Mouse (Mus musculus) mature B cell (primary cell): ENCODE data around the gene Pfdn5.

Experiments
- in situ Hi-C: fragments of 300-500 bp; cut with MboI; formaldehyde crosslinking; loops from 2 replicates; pipeline ENCODE4 v1.14.3; 2019

Pfdn5 gene

DNA sequence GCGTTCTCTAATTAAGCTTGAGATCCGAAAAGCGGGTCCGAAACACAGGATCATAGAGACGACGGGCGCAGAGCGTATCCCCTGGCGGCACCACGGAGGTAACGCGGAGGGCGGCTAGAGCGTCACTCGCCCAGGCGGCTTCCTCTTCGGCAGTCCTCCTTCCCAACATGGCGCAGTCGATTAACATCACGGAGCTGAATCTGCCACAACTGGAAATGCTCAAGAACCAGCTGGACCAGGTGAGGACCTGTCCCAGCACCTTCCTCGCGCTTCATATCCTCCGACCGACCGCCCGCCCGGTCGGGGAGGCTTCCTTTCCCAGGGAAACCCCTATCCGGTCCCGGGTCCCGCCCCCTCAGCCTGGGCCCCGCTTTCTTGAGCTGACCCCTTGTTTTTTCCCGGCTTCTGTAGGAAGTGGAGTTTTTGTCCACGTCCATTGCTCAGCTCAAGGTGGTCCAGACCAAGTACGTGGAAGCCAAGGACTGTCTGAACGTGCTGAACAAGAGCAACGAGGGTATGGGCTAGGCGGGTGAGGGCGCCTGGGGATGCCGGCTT, at the start of gene Pfdn5:
Gene Pfdn5 (plus strand): TSS at position 95 of the 555 bp plus-strand sequence.
- in situ Hi-C loops, result no loop called here

DNA sequence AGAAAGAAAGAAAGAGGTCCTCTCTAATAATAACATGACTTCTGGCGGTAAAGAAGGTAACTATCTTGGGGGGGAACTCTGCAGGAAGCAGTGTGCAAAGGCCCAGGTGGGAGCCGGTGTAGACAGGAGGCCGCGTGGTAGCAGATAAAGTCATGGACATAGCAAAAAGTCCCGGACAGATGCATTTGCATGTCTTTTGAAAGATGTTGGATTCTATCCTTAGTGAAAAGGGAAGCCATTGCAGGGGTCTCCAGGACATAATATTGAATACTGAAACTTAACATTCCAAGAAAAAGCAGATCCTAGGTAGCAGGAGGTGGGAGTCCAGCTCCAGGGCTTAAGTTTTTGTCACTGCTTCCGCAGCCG, 47.2 kb upstream of the Pfdn5 start:
- in situ Hi-C loops, result no loop called here

DNA sequence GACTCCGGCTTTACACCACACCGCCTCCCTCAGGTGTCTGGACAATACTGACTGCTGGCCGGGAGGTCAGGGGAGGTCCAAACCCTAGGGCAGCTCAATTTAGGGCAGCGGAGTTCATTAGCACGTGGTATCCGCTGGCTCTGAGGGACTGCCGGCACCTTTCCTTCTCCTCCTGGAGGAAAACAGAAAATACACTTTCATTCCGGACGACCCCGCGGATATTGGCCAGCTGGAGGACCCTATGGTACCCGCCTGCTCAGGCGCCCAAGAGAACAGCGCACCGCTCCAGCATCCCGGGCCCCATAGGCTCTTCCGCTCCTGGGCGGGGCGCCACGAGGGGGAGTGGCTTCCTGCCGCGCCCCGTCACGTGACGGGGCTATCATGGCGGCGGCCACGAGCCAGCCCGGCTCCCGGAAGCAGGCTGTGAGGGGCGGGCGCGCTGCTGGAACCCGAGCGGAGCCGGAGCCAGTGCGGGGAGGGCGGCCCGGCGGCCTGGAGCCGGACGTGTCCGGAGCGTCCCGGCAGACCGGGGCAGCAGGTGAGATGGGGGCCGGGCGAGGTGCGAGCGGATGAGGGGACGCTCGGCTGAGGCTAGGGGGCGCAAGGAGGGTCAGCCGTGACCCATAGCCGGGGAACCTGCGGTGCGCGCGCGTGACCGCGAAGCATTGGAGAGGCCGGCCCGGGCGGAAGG, 46.7 kb upstream of the Pfdn5 start, which contains the start of gene Mfsd5:
Gene Mfsd5 (plus strand): TSS at position 363 of the 691 bp plus-strand sequence.
- in situ Hi-C loops, result no loop called here

DNA sequence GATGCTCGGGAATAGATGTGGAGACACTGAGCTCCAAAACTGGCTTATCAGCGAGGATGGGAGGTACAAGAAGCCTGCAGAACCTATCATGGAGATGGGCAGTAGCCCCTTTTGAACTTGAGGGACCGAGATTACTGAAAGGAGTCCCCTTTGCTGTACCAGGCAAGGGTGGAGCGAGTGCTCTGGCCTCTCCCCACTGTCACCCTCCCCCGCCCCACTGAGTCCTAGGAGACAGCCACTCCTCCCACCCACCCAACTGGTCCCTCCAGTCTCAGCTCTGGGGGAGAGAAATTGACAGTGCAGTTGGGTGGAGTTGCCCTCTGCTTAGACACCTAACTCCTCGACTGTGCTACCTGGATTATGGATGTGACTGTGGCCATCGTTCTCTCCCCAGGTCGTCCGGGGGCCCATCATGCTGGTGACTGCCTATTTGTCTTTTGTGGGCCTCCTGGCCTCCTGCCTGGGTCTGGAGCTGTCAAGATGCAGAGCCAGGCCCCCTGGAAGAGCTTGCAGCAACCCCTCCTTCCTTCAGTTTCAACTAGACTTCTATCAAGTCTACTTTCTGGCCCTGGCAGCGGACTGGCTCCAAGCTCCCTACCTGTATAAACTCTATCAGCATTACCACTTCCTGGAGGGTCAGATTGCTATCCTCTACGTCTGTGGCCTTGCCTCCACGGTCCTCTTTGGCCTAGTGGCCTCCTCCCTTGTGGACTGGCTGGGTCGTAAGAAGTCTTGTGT, 46.0 kb upstream of the Pfdn5 start:
- in situ Hi-C loops, result no loop called here

DNA sequence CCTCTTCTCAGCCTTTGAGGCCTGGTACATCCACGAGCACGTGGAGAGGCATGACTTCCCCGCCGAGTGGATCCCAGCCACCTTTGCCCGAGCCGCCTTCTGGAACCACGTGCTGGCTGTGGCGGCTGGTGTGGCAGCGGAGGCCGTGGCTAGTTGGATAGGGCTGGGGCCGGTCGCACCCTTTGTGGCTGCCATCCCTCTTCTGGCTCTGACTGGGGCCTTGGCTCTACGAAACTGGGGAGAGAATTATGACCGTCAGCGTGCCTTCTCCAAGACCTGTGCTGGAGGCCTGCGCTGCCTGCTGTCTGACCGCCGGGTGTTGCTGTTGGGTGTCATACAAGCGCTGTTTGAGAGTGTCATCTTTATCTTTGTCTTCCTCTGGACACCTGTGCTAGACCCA, 45.3 kb upstream of the Pfdn5 start:
- in situ Hi-C loops, result no loop called here

DNA sequence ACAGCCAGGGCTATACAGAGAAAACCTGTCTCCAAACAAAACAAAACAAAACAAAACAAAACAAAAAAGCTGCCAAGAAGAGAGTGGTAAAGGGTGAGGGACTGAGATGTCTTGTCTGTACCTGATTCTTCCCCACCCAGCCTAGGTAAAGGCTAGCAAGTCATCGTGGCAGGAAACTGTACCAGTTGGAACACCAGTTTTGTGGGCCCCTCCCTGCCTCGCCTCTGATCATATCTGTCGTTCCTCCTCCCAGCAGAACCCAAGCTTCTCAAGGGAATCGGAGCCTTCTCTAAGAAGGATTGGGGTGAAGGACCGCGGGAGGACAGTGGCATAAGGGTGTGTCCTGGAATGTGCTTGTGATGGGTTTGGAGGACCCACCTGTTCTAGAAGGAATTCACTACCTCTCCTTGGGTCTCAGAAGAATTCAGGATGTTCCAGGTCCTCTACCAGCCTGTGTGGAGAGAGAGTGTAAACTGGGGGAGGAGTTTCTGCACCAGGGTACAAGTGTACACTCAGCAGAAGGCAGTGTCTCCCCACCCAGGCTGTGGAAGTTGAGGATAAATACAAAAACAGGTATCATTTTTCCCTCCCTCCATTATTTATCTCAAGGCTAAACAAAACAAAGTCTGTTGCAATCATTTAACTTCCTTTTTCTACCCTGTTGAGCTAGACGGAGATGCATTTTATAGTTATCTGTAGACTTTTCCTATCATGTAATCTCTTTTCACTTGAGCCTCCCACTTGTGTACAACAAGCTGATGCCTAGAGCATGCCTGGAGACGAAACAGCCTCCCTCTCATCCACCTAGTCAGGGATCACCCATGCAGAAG, 43.2 kb upstream of the Pfdn5 start:
- in situ Hi-C loops, result no loop called here

DNA sequence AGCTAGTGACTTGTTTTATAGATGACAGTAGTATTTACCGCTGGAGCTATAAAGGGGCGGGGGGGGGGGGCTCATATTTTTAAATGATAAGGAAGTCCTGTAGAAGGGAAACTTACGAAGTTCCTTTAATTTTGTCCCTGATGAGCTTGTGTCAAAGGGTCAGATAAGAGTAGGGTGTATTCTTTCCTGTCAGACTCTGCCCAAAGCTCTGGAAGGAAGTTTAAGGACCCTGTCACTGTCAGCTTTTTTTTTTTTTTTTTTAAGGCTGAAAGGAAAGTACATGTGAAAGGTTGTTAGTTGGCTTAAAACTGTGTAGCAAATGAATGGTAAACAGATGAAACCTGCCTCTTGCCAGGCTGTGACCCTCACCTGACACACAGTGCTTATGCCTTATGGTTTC, 42.3 kb upstream of the Pfdn5 start:
- in situ Hi-C loops, result no loop called here

DNA sequence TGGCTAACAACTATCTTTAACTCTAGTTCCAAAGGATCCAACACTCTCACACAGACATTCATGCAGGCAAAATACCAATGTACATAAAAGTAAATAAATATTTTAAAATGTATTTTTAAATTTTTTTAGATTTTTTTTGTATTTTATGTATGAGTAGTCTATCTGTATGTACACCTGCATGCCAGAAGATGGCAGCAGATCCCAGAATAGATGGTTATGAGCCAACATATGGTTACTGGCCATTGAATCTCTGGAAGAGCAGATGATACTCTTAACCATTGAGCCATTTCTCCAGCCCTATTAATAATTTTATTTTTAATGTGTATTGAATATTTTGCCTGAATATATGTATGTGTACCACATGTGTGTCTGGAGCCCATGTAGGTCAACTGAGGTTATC, 38.5 kb upstream of the Pfdn5 start:
- in situ Hi-C loops, result no loop called here

DNA sequence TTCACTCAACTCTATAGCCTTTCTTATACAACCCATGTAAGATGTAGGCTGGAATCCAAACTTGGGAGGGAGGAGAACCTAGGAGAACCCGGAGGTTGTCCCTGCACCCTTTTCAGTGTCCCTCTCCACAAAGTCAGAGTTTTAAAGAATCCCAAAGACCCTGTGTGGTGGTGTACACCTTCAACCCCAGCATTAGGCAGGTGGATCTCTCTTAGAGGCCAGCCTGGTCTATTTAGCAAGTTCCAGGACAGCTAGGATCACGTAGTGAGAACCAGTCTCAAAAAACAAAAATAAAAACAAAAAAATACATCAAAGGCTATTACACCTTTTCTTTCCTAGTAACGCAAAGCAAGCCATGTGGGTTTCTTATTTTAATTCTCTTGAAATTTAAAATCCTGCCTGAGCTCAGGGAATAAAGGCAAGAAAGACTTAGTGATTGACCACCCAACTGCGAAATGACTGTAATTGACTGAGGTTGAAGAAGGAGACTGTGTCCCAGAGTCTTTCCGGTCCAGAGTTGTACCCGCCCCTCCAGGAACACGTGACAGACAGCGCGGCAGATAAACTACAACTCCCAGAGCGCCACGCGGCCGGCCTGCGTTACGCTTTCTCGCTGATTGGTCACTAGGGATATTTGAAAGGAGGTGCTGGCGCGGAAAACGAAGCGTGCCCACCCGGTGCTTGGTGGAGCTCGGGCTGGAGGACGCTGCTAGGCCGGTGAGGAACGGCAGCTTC, 30.1 kb upstream of the Pfdn5 start, which contains the start of gene Espl1:
Gene Espl1 (plus strand): TSS at position 634 of the 735 bp plus-strand sequence.
- in situ Hi-C loops, result no loop called here

DNA sequence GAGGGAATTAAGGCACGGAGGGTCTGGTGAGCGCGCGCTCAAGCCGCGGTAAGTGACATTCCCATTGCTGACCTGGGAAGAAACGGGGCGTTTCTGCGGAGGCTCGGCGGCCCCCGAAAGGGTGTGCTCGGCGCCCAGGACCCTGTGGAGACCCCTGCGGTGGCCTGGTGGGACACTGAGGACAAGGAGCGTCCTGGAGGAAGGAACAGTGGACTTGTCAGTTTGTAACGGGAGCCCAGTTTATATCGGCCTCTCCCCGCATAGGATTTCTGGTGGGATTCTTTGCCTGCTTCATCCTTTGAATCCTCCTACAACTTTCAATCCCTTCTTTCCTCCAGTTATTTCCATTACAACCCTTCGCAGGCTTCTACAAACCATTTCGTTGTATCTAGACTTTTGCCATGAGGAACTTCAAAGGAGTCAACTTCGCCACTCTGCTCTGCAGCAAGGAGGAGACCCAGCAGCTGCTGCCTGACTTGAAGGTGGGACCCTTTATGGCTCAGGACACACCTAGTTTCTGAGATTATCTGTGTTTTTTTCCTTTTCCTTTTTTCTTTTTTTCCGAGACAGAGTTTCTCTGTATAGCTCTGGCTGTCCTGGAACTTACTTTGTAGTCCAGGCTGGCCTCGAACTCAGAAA, 29.4 kb upstream of the Pfdn5 start:
- in situ Hi-C loops, result no loop called here

DNA sequence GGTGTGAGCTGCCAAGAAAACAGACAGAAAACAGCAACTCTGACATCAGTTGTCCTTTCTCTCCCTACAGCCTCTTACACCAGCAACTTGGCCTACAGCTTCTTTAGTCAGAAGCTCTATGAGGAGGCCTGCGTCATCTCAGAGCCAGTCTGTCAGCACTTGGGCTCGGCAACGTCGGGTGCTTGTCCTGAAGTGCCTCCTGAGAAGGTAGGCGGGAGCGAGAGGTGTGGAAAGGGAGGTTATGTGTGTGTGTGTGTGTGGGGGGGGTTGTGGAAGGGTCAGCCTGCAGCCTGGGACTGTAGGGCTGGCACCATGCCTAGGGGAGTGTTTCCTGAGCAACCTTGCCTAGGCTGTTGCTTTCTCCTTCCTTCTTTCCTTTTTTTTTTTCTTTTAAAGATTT, 23.4 kb upstream of the Pfdn5 start:
- in situ Hi-C loops, result no loop called here

DNA sequence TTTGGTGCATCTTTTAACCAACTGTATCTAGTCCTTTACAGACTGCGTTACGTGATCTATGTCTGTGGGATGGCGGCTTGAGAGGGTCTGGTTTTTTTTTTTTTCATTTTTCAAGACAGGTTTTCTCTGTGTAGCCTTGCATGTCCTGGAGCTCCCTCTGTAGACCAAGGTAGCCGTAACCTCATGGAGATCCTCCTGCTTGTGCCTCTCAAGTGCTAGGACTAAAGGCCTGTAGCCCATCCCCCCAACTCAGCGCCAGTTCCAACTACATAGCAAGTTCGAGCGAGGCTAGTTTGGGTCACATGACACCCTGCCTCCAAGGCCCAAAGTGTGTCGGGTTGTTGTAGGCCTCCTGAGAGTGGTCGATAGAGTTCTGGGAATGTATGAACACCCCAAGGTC, 17.2 kb upstream of the Pfdn5 start:
- in situ Hi-C loops, result no loop called here

DNA sequence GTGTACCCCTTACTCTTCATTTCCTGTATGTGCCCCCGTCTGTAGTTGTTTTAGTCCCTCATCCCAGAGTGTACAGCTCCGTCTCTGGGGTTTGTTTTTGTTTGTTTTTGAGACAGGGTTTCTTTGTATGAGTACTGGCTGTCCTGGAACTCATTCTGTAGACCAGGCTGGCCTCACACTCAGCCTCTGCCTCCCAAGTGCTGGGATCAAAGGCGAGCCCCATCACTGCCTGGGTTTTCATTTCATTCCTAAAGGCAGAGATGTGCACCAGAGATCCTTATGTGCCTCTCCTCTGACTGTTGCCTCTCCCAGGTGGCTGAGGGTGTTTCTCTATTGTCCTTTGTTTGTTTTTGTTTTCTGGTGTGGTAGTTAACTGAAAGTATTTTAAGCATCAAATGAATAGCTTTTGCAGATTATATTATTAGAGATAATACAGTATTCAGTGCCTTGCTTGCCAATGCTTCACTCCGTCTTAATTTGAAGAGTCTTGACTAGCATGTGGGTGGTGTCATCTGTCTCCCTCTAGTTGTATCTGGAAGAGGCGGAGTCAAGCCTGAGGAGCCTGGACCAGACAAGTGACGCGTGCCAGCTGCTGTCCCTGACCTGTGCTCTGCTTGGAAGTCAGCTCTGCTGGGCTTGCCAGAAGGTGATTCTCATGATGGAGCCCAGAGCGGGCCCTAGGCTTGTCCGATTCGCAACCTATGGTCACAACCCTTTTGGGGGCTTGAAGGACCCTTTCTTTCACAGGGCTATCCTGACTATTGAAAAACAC, 15.7 kb upstream of the Pfdn5 start:
- in situ Hi-C loops, result loop anchor here (10.0 kb wide), 1 partner anchor 75 kb away; the partner anchor contains the start of gene Itgb7

DNA sequence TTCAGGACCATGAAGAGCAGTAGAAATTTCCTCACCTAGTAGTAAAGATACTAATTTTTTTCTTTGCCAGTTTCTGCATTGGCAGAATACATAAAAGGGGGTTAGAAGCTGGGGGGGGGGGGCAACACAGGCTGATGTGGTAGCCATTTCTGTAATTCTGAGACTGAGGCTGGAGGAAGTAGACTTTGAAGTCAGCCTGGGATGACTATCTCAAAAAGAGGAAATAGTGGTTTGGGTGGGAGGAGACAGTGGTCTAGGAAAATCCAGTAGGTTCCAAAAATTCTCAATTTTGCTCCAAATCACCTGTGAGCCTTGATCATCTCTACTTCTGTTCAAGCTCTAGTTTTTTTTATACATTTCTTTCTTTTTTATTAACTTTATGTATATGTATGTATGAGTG, 14.4 kb upstream of the Pfdn5 start:
- in situ Hi-C loops, result loop anchor here (10.0 kb wide), 1 partner anchor 77 kb away; the partner anchor contains the start of gene Itgb7

DNA sequence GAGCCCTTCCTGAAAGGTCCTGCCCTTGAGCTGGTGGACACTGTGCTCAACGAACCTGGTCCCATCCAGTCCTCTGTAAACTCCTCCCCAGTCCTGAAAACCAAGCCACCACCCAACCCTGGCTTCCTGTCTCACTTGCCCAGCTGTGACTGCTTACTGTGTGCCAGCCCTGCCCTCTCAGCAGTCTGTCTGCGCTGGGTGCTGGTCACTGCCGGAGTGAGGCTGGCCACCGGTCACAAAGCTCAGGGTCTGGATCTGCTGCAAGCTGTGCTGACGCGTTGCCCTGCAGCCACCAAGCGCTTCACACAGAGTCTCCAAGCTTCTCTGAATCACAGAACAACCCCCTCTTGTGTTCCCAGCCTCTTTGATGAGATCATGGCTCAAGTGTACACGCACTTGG, 10.6 kb upstream of the Pfdn5 start:
- in situ Hi-C loops, result loop anchor here (10.0 kb wide), 1 partner anchor 80 kb away; the partner anchor contains the start of gene Itgb7

DNA sequence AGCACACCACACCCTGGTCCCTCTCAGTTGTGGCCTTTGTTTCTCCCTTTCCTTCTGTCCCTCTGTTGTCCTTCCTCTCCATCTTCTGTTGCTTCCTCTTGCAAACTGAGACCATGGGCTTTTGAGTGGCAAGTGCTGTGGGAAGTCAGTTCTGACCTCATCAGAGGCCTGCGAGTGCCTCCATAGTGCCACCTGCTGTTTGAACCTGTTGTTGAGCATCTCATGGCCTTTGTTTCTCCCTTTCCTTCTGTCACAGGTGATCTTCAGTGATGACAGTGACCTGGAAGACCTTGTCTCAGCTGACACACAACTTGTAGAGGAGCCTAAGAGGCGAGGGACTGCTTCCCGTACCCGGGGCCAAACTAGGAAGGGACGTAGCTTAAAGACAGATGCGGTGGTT, 9.7 kb upstream of the Pfdn5 start:
- in situ Hi-C loops, result loop anchor here (10.0 kb wide), 1 partner anchor 81 kb away; the partner anchor contains the start of gene Itgb7

DNA sequence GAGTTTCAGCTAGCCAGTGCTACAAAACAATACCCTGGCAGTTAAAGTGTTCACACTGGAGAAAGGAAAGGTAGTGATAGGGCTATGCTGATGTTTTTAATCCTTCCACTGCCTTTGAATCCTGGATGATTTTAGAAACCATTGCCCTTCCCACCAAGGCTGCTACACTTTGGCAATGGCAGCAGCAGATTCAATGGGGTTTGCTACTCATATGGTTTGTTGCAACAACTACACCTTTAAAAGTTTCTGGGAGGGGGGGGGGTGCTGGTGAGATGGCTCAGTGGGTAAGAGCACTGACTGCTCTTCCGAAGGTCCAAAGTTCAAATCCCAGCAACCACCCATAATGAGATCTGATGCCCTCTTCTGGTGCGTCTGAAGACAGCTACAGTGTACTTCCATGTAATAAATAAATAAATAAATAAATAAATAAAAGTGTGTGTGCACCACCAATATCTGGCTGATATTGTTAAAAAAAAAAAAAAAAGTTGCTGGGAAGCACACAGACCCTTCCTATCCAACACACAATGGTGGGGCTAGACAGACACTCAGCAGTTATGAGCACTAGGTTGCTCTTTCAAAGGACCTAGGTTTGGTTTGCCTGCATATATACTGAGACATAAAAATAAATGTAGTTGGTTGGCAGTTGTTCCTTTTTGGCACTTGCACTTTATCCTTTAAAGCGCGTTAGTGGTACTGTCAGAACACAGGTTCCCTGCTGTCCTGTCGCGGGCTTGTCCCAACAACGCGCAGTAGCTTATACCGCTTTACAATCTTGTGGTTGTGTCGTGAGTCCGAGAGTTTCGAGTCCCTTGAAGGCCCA, 1.1 kb upstream of the Pfdn5 start:
- in situ Hi-C loops, result no loop called here

DNA sequence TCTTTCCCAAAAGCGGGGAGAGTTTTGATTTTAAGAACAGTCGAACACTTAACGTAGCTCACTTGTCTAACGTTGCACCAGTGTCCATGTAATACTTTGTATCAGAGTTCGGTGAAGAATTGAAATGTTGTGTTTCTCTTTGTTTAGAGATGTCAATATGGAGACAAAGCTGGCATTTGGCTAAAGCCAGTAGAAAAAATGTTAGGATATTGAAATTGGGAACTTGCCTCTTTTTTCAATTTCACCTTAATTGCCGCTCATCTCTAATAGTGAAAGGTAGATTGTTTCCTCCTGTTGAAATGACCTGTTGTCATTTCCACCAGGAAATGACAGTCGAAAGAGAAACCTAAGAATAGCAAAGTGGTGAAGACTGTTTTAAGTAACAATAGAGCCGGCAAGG, 976 bp downstream of the Pfdn5 start:
- in situ Hi-C loops, result no loop called here

DNA sequence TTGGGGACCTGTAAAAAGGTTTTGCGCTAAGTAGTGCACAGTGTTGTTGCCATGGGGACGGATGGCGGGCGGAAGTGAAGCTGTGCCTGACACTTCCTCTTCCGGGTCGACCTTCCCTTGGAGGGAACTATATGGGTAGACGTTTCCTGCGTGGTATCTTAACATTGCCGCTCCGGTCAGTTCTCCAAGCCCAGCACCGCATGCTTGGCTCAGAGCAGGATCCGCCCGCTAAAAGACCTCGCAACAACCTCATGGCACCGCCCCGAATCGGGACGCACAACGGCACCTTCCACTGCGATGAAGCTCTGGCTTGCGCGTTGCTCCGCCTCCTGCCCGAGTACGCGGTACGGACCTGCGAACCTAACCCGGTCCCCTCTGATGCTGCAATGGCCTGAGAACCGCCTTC, 5.7 kb downstream of the Pfdn5 start, which contains the start of gene Myg1:
Gene Myg1 (plus strand): TSS at position 100 of the 406 bp plus-strand sequence.
- in situ Hi-C loops, result no loop called here
